In the genomic region with DNA sequence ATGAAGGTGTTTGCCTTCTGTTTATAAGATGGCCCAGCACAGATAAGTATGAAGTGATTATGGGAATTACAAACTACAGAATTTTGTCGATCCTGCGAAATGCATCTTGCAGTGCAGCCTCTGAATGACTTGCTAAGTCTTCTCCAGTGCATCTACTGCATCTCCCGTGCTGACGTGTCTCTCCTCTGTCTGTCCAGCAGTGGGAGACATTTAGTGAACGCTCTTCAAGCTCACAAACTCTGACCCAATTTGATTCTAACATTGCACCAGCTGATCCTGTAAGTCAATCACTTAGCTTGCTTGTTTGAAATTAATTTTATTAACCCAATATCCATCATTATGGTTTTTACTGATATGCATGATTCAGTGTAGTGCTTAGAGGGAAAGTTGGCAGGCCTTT, we compare ENCODE assay signal across 11 mouse cellular contexts. TPM values are rescaled to one million over a fixed set of nuclear protein-coding genes. Genes with fewer than 3 reads are reported as not detected.
DNase-seq lines count a peak whose midpoint lies in the region; ATAC-seq and TF ChIP-seq lines count a peak whose summit lies in the region.
"Had no signal": no experiment of that assay in that cellular context is flagged by ENCODE, and none has a peak within 500 bp of the region (broad histone marks: within the 10 kb centered on the region; RNA-seq: fewer than 3 reads in every experiment).

No protein-coding gene starts in this region.

- H3K27me3 ChIP-seq in liver, adult 2 months (ENCODE audit: control insufficient read depth, insufficient read depth, low read length) = no peaks in the 10 kb centered on the region
- H3K27me3 ChIP-seq in liver, embryonic 11.5 days (replicated peaks; ENCODE audit: control insufficient read depth, insufficient read depth, low read length) = no peaks in the 10 kb centered on the region
- H3K27me3 ChIP-seq: forebrain, embryonic 13.5 days had no signal

- no peak for TF ChIP-seq POLR2A in liver, adult 2 months (IDR thresholded peaks at IDR 0.05; ENCODE audit: extremely low read depth, insufficient read depth, low read length)

- 64% methylated on average over 5 of the region's 5 CpGs for WGBS in liver, adult 2 months
- 86% methylated on average over 5 of the region's 5 CpGs for WGBS in liver, embryonic 11.5 days

- no peaks in the 10 kb centered on the region for H3K9me3 ChIP-seq in liver, embryonic 11.5 days (ENCODE audit: control insufficient read depth, low read length)
- H3K9me3 ChIP-seq: forebrain, embryonic 13.5 days; G1E had no signal

- H3K4me3 ChIP-seq in liver, adult 2 months (ENCODE audit: insufficient read depth, low read depth, low read length) = no peak overlapping the region
- H3K4me3 ChIP-seq in liver, embryonic 11.5 days (ENCODE audit: low read depth, low read length) = no peak overlapping the region
- H3K4me3 ChIP-seq: forebrain, embryonic 13.5 days had no signal

- ATAC-seq in liver, embryonic 11.5 days (replicated peaks; ENCODE audit: low FRiP score) = no peak
- ATAC-seq in common myeloid progenitor, adult 5-6 weeks (replicated peaks; ENCODE audit: low read depth, poor library complexity, severe bottlenecking) = peak; percentile 62; the same call in 1 of the 2 replicates
- no peak for ATAC-seq in inflammation-experienced regulatory T-cells, adult 6 months
- ATAC-seq: forebrain, embryonic 13.5 days had no signal

- H3K4me1 ChIP-seq in liver, adult 2 months (ENCODE audit: control insufficient read depth, insufficient read depth, low read length) = no peaks in the 10 kb centered on the region
- H3K4me1 ChIP-seq in liver, embryonic 11.5 days (replicated peaks; ENCODE audit: control insufficient read depth, insufficient read depth, low read length) = no peaks in the 10 kb centered on the region
- H3K4me1 ChIP-seq: forebrain, embryonic 13.5 days had no signal

- H3K79me2 ChIP-seq in liver, adult 2 months (ENCODE audit: control insufficient read depth, insufficient read depth, low read length) = no peaks in the 10 kb centered on the region

- H3K4me2 ChIP-seq in liver, embryonic 11.5 days = no peak overlapping the region
- H3K4me2 ChIP-seq: forebrain, embryonic 13.5 days had no signal

- no peak overlapping the region for H3K27ac ChIP-seq in liver, adult 2 months (replicated peaks; ENCODE audit: insufficient read depth, low read depth, low read length)
- no peak overlapping the region for H3K27ac ChIP-seq in liver, embryonic 11.5 days (ENCODE audit: low read depth, low read length)
- H3K27ac ChIP-seq: forebrain, embryonic 13.5 days had no signal

- peak; percentile 23; the same call in 1 of the 2 replicates for TF ChIP-seq CTCF in liver, adult 2 months (IDR thresholded peaks at IDR 0.05; ENCODE audit: low read depth, low read length)

- H3K9ac ChIP-seq in liver, adult 2 months (ENCODE audit: low read depth, low read length) = no peak overlapping the region
- H3K9ac ChIP-seq in liver, embryonic 11.5 days (ENCODE audit: low read depth, low read length) = no peak overlapping the region
- H3K9ac ChIP-seq: forebrain, embryonic 13.5 days had no signal

- DNase-seq in embryo, embryonic 10.5 days (ENCODE audit: low spot score) = peak; percentile 19
- DNase-seq in embryo, embryonic 11 days = no peak
- peak; percentile 48 for DNase-seq in liver, adult 2 months (ENCODE audit: extremely low read depth, low read depth, low spot score)
- no peak for DNase-seq in liver, embryonic 11.5 days (ENCODE audit: low spot score)
- DNase-seq in CD4-positive, CD25-positive, alpha-beta regulatory T cell, adult 2 months (ENCODE audit: low read depth, low spot score) = peak; percentile 55
- DNase-seq in left cerebral cortex, postnatal 10 days (ENCODE audit: extremely low spot score in 1 of 2, low spot score in 2 of 2) = no peak
- DNase-seq: spleen, adult 18-20 months had no signal

- intact Hi-C loops in left cerebral cortex, postnatal 10 days (cut with DNase I) = no loop called here

- H3K36me3 ChIP-seq in liver, adult 2 months (ENCODE audit: control insufficient read depth, insufficient read depth, low read length) = peaks cover 19% of the 10 kb centered on the region
- H3K36me3 ChIP-seq in liver, embryonic 11.5 days (ENCODE audit: control insufficient read depth, insufficient read depth, low read length) = 0 out of 2 replicates have a peak, but pooled peaks cover 5% of the 10 kb centered on the region

RNA-seq across cellular contexts. Expression of a gene that starts 51.8 kb away (rescaled TPM):
- 12.2 and 12.4 TPM in 2 replicates for total RNA-seq in liver, adult 2 months (2014; rRNA removed)
- 16.0 and 17.6 TPM in 2 replicates for polyA plus RNA-seq in liver, adult 2 months (2012; rRNA removed)
- polyA plus RNA-seq in liver, embryonic 11.5 days (2014; fragmentation: Nextera tagmentation; extraction: Ambion mirVana) = 13.3 and 17.8 TPM in 2 replicates
- 45.4 and 50.2 TPM in 2 replicates for total RNA-seq in common myeloid progenitor, adult 5-6 weeks (2017)
- polyA plus RNA-seq in inflammation-experienced regulatory T-cells, adult 6 months (2017; shearing (Covaris generic)) = 10 to 100 TPM; 23.5 to 57.7 (median 36.7) TPM
- total RNA-seq in left cerebral cortex, postnatal 10 days (2021) = 10 to 100 TPM; 53.7 to 54.9 TPM

Comparison
In these comparisons a context has a peak if more than half of its experiments do, and no peak if none do; other contexts are left out.
1. DNase-seq: peak in embryo, embryonic 10.5 days (single experiment), liver, adult 2 months (single experiment) and CD4-positive, CD25-positive, alpha-beta regulatory T cell, adult 2 months (single experiment); none in embryo, embryonic 11 days (single experiment), liver, embryonic 11.5 days (single experiment) and left cerebral cortex, postnatal 10 days (0 of 2).